ENCODE assay signal across 20 mouse cellular contexts in the genomic region with DNA sequence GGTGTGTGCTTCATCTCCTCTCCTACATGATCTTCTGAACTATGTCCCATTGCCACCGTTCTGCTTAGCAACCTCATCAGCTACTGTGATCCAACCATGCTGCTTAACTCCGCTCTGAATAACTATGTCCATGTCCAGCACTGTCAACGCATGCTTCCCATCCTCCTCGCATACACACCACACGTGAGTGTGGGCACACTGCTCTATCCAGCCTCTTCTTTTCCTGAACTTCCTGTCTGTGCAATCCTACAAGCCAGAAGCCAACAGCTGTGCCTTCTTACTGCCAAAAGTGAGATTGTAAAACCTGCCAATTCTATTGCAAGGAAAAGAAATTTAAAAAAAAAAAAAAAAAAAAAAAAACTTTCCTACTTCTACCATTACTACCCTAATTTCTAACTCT.
A peak's percentile ranks its signal among the peaks of the same experiment; 100 is the strongest.
DNase-seq lines count a peak whose midpoint lies in the region; ATAC-seq and TF ChIP-seq lines count a peak whose summit lies in the region.
"Had no signal": no experiment of that assay in that cellular context is flagged by ENCODE, and none has a peak within 500 bp of the region (broad histone marks: within the 10 kb centered on the region; RNA-seq: fewer than 3 reads in every experiment).

No protein-coding gene starts in this region.

- no peak for TF ChIP-seq POLR2A in liver, adult 2 months (IDR thresholded peaks at IDR 0.05; ENCODE audit: extremely low read depth, insufficient read depth, low read length)
- no peak for TF ChIP-seq POLR2A in lung, adult 2 months (IDR thresholded peaks at IDR 0.05; ENCODE audit: borderline replicate concordance, extremely low read depth, low read depth, low read length)

- DNase-seq in liver, adult 2 months (ENCODE audit: extremely low read depth, low read depth, low spot score) = peak; percentile 55
- no peak for DNase-seq in liver, embryonic 11.5 days (ENCODE audit: low spot score)
- peak; percentile 36 for DNase-seq in lung, postnatal 36 days
- DNase-seq in lung, adult 2 months = no peak
- DNase-seq in brain, adult 2 months (ENCODE audit: low read depth, low spot score) = peak; percentile 48
- no peak for DNase-seq in spleen, postnatal 4 days (ENCODE audit: low spot score in 2 of 2)
- DNase-seq: adrenal gland, adult 8-10 months; adrenal gland, postnatal 36 days; cerebellum, adult 11 months; cerebellum, adult 8-10 months; cerebellum, postnatal 25 days; gastrocnemius, postnatal 36 days; heart, postnatal 14 days had no signal

- no peak for TF ChIP-seq CTCF in liver, adult 2 months (IDR thresholded peaks at IDR 0.05; ENCODE audit: low read depth, low read length)
- TF ChIP-seq CTCF in lung, adult 2 months (IDR thresholded peaks at IDR 0.05; ENCODE audit: insufficient read depth, low read length) = no peak

- H3K9me3 ChIP-seq in liver, embryonic 11.5 days (ENCODE audit: control insufficient read depth, low read length) = no peaks in the 10 kb centered on the region
- no peaks in the 10 kb centered on the region for H3K9me3 ChIP-seq in kidney, embryonic 14.5 days (ENCODE audit: control insufficient read depth, low read length)
- H3K9me3 ChIP-seq: embryonic facial prominence, embryonic 12.5 days; forebrain, embryonic 15.5 days; heart, embryonic 10.5 days; heart, embryonic 15.5 days; hindbrain, embryonic 13.5 days had no signal

- H3K36me3 ChIP-seq in liver, adult 2 months (ENCODE audit: control insufficient read depth, insufficient read depth, low read length) = no peaks in the 10 kb centered on the region
- H3K36me3 ChIP-seq in liver, embryonic 11.5 days (ENCODE audit: control insufficient read depth, insufficient read depth, low read length) = no peaks in the 10 kb centered on the region
- no peaks in the 10 kb centered on the region for H3K36me3 ChIP-seq in kidney, embryonic 14.5 days (ENCODE audit: control insufficient read depth, insufficient read depth, low read length)
- H3K36me3 ChIP-seq: embryonic facial prominence, embryonic 12.5 days; forebrain, embryonic 15.5 days; heart, embryonic 10.5 days; heart, embryonic 15.5 days; hindbrain, embryonic 13.5 days had no signal

- H3K4me1 ChIP-seq in liver, adult 2 months (ENCODE audit: control insufficient read depth, insufficient read depth, low read length) = peaks cover 50% of the 10 kb centered on the region
- H3K4me1 ChIP-seq in liver, embryonic 11.5 days (replicated peaks; ENCODE audit: control insufficient read depth, insufficient read depth, low read length) = peaks cover 57% of the 10 kb centered on the region
- peaks cover 29% of the 10 kb centered on the region for H3K4me1 ChIP-seq in lung, adult 2 months (ENCODE audit: control insufficient read depth, insufficient read depth, low read length)
- peaks cover 5% of the 10 kb centered on the region; the same call in 1 of the 2 replicates for H3K4me1 ChIP-seq in kidney, embryonic 14.5 days (ENCODE audit: control insufficient read depth, insufficient read depth, low read length)

- H3K9ac ChIP-seq in liver, adult 2 months (ENCODE audit: low read depth, low read length) = no peak overlapping the region
- no peak overlapping the region for H3K9ac ChIP-seq in liver, embryonic 11.5 days (ENCODE audit: low read depth, low read length)
- no peak overlapping the region for H3K9ac ChIP-seq in kidney, embryonic 14.5 days (ENCODE audit: low read depth, low read length)
- H3K9ac ChIP-seq: embryonic facial prominence, embryonic 12.5 days; forebrain, embryonic 15.5 days; heart, embryonic 15.5 days; hindbrain, embryonic 13.5 days had no signal

- H3K4me2 ChIP-seq in liver, embryonic 11.5 days = no peak overlapping the region
- H3K4me2 ChIP-seq in kidney, embryonic 14.5 days (replicated peaks; ENCODE audit: low read depth, low read length) = no peak overlapping the region
- H3K4me2 ChIP-seq: embryonic facial prominence, embryonic 12.5 days; forebrain, embryonic 15.5 days; heart, embryonic 15.5 days; hindbrain, embryonic 13.5 days had no signal

- ATAC-seq in liver, embryonic 11.5 days (replicated peaks; ENCODE audit: low FRiP score) = no peak
- ATAC-seq in kidney, embryonic 14.5 days (ENCODE audit: low FRiP score, low TSS enrichment) = no peak
- ATAC-seq: forebrain, embryonic 15.5 days had no signal

- H3K4me3 ChIP-seq in liver, adult 2 months (ENCODE audit: insufficient read depth, low read depth, low read length) = no peak overlapping the region
- no peak overlapping the region for H3K4me3 ChIP-seq in liver, embryonic 11.5 days (ENCODE audit: low read depth, low read length)
- H3K4me3 ChIP-seq in lung, adult 2 months (replicated peaks; ENCODE audit: extremely low read depth, low read depth, low read length) = no peak overlapping the region
- H3K4me3 ChIP-seq in kidney, embryonic 14.5 days (ENCODE audit: low read length) = no peak overlapping the region
- H3K4me3 ChIP-seq: embryonic facial prominence, embryonic 12.5 days; forebrain, embryonic 15.5 days; heart, embryonic 10.5 days; heart, embryonic 15.5 days; hindbrain, embryonic 13.5 days had no signal

- no peaks in the 10 kb centered on the region for H3K27me3 ChIP-seq in liver, adult 2 months (ENCODE audit: control insufficient read depth, insufficient read depth, low read length)
- H3K27me3 ChIP-seq in liver, embryonic 11.5 days (replicated peaks; ENCODE audit: control insufficient read depth, insufficient read depth, low read length) = no peaks in the 10 kb centered on the region
- H3K27me3 ChIP-seq in kidney, embryonic 14.5 days (ENCODE audit: control insufficient read depth, insufficient read depth, low read length) = no peaks in the 10 kb centered on the region
- H3K27me3 ChIP-seq: CH12.LX; embryonic facial prominence, embryonic 12.5 days; forebrain, embryonic 15.5 days; heart, embryonic 15.5 days; hindbrain, embryonic 13.5 days had no signal

- no peak overlapping the region for H3K27ac ChIP-seq in liver, adult 2 months (replicated peaks; ENCODE audit: insufficient read depth, low read depth, low read length)
- H3K27ac ChIP-seq in liver, embryonic 11.5 days (ENCODE audit: low read depth, low read length) = no peak overlapping the region
- H3K27ac ChIP-seq in kidney, embryonic 14.5 days (ENCODE audit: low read depth, low read length) = no peak overlapping the region
- H3K27ac ChIP-seq: embryonic facial prominence, embryonic 12.5 days; forebrain, embryonic 15.5 days; heart, embryonic 10.5 days; heart, embryonic 15.5 days; hindbrain, embryonic 13.5 days had no signal

- WGBS in liver, adult 2 months = 44% methylated on average over 5 of the region's 5 CpGs
- WGBS in liver, embryonic 11.5 days = 73% methylated on average over 5 of the region's 5 CpGs
- 52% methylated on average over 5 of the region's 5 CpGs for WGBS in lung, adult 2 months
- 86% methylated on average over 5 of the region's 5 CpGs for WGBS in kidney, embryonic 14.5 days

- H3K79me2 ChIP-seq in liver, adult 2 months (ENCODE audit: control insufficient read depth, insufficient read depth, low read length) = peaks cover 68% of the 10 kb centered on the region

Comparison
In these comparisons a context has a peak if more than half of its experiments do, and no peak if none do; other contexts are left out.
1. DNase-seq: peak in liver, adult 2 months (single experiment), lung, postnatal 36 days (single experiment) and brain, adult 2 months (single experiment); none in liver, embryonic 11.5 days (single experiment), lung, adult 2 months (single experiment) and spleen, postnatal 4 days (0 of 2).